Mouse (Mus musculus) midbrain, embryonic 12.5 days (tissue): ENCODE results near the gene Herc3. TPM values are rescaled to one million over a fixed set of nuclear protein-coding genes. Genes with fewer than 3 reads are reported as not detected.
"Not testable (repeated sequence)": the region's sequence is repeated elsewhere in the genome, so short reads cannot be mapped to it uniquely, and the experiment has no call there.

Experiments
- ATAC-seq: fragments of 200-750 bp; cut with Nextera tagmentation; 2 replicates; pipeline ENCODE4 v1.8.0; 2017; ENCODE audit warnings: low read depth, moderate TSS enrichment, moderate library complexity; ENCODE audit not compliant: low FRiP score
- H3K27ac ChIP-seq: fragments of 300-500 bp; sonication (generic); replicated peaks from 2 replicates; pipeline ENCODE4 v1.5.1; 2016; ENCODE audit warnings: mild to moderate bottlenecking
- H3K27me3 ChIP-seq: fragments of 300-500 bp; sonication (generic); 2 replicates; pipeline ENCODE4 v1.6.1; 2016; ENCODE audit warnings: mild to moderate bottlenecking
- H3K36me3 ChIP-seq: fragments of 300-500 bp; sonication (generic); 2 replicates; pipeline ENCODE4 v1.6.1; 2016
- H3K4me1 ChIP-seq: fragments of 300-500 bp; sonication (generic); 2 replicates; pipeline ENCODE4 v1.6.1; 2016
- H3K4me2 ChIP-seq: fragments of 300-500 bp; sonication (generic); replicated peaks from 2 replicates; pipeline ENCODE4 v1.6.1; 2016; ENCODE audit warnings: mild to moderate bottlenecking, moderate library complexity
- H3K4me3 ChIP-seq: fragments of 300-500 bp; sonication (generic); 2 replicates; pipeline ENCODE4 v1.5.1; 2016; ENCODE audit warnings: mild to moderate bottlenecking
- H3K9ac ChIP-seq: fragments of 300-500 bp; sonication (generic); replicated peaks from 2 replicates; pipeline ENCODE4 v1.6.1; 2016; ENCODE audit warnings: mild to moderate bottlenecking, moderate library complexity
- H3K9me3 ChIP-seq: fragments of 300-500 bp; sonication (generic); 2 replicates; pipeline ENCODE4 v1.6.1; 2016; ENCODE audit warnings: mild to moderate bottlenecking
- WGBS: fragments of 180-500 bp; shearing (Covaris S2); methylation state at CpG from one replicate; pipeline ENCODE4 v1.1.7; 2016; 5-methylcytosine and 5-hydroxymethylcytosine counted together
- polyA plus RNA-seq: library from polyadenylated mRNA; unstranded; fragments of >200 nt; fragmentation: Nextera tagmentation; extraction: Ambion mirVana; gene quantifications from 2 replicates; pipeline ENCODE4 v1.2.1, GENCODE M21; 2016

The Herc3 gene
- polyA plus RNA-seq, 1 experiment from 2014 or later: 15.9 TPM

GRCm38 (mm10) chr6:58862446-58862993, 31.3 kb downstream of the Herc3 start:
- 84% methylated on average over 9 of the region's 9 CpGs for WGBS
- H3K9ac ChIP-seq: no peak overlapping the region
- ATAC-seq: no peak

GRCm38 (mm10) chr6:58863631-58864235, 32.5 kb downstream of the Herc3 start:
- H3K27ac ChIP-seq: peak overlapping the region; percentile 35; the same call in 1 of the 2 replicates
- H3K4me1 ChIP-seq: 0 out of 2 replicates have a peak, but pooled peaks cover 9% of the 10 kb centered on the region
- H3K36me3 ChIP-seq: no peaks in the 10 kb centered on the region
- H3K4me3 ChIP-seq: no peak overlapping the region
- WGBS: 84% methylated on average over 4 of the region's 4 CpGs
- no peaks in the 10 kb centered on the region for H3K27me3 ChIP-seq
- no peak overlapping the region for H3K4me2 ChIP-seq
- no peak overlapping the region for H3K9ac ChIP-seq
- H3K9me3 ChIP-seq: no peaks in the 10 kb centered on the region
- peak; percentile 55 for ATAC-seq

More at GRCm38 (mm10) chr6:58862446-58862993, 31.3 kb downstream of the Herc3 start:
- no peaks in the 10 kb centered on the region for H3K27me3 ChIP-seq
- no peak overlapping the region for H3K4me3 ChIP-seq
- no peak overlapping the region for H3K4me2 ChIP-seq
- H3K4me1 ChIP-seq: 0 out of 2 replicates have a peak, but pooled peaks cover 9% of the 10 kb centered on the region
- H3K27ac ChIP-seq: no peak overlapping the region
- no peaks in the 10 kb centered on the region for H3K9me3 ChIP-seq
- no peaks in the 10 kb centered on the region for H3K36me3 ChIP-seq

GRCm38 (mm10) chr6:58867858-58868257, 36.6 kb downstream of the Herc3 start:
- not testable (repeated sequence) for H3K9me3 ChIP-seq, H3K4me1 ChIP-seq, H3K9ac ChIP-seq, H3K36me3 ChIP-seq, H3K27ac ChIP-seq, H3K27me3 ChIP-seq, H3K4me2 ChIP-seq, H3K4me3 ChIP-seq, ATAC-seq
- WGBS: 94% methylated on average over 6 of the region's 6 CpGs

GRCm38 (mm10) chr6:58879572-58879971, 48.3 kb downstream of the Herc3 start:
- Histone ChIP-seq H3K4me2 (no peak overlapping the region), H3K27me3 (no peaks in the 10 kb centered on the region), H3K9me3 (no peaks in the 10 kb centered on the region), H3K4me3 (no peak overlapping the region), H3K9ac (no peak overlapping the region), H3K27ac (no peak overlapping the region), H3K4me1 (no peaks in the 10 kb centered on the region), H3K36me3 (peaks cover 6% of the 10 kb centered on the region; the same call in 1 of the 2 replicates)
- peak; percentile 38; the same call in 1 of the 2 replicates for ATAC-seq
- 74% methylated on average over 4 of the region's 4 CpGs for WGBS

- 88% methylated on average over 9 of the region's 9 CpGs for WGBS
- no peak for ATAC-seq
- Histone ChIP-seq H3K27ac (no peak overlapping the region), H3K9ac (no peak overlapping the region), H3K4me3 (no peak overlapping the region), H3K4me1 (no peaks in the 10 kb centered on the region), H3K4me2 (no peak overlapping the region), H3K9me3 (no peaks in the 10 kb centered on the region), H3K36me3 (peaks cover 6% of the 10 kb centered on the region; the same call in 1 of the 2 replicates), H3K27me3 (no peaks in the 10 kb centered on the region)
Measured at GRCm38 (mm10) chr6:58879987-58880386, 48.7 kb downstream of the Herc3 start.

GRCm38 (mm10) chr6:58880861-58881260, 49.6 kb downstream of the Herc3 start:
- Histone ChIP-seq H3K4me2 (no peak overlapping the region), H3K27ac (no peak overlapping the region), H3K4me1 (no peaks in the 10 kb centered on the region)

GRCm38 (mm10) chr6:58881363-58881762, 50.1 kb downstream of the Herc3 start:
- no peaks in the 10 kb centered on the region for H3K27me3 ChIP-seq
- no peaks in the 10 kb centered on the region for H3K4me1 ChIP-seq
- 0 out of 2 replicates have a peak, but pooled peaks cover 6% of the 10 kb centered on the region for H3K36me3 ChIP-seq
- H3K9ac ChIP-seq: no peak overlapping the region
- no peaks in the 10 kb centered on the region for H3K9me3 ChIP-seq
- no peak overlapping the region for H3K27ac ChIP-seq
- ATAC-seq: no peak
- 90% methylated on average over 3 of the region's 3 CpGs for WGBS
- H3K4me3 ChIP-seq: no peak overlapping the region
- H3K4me2 ChIP-seq: no peak overlapping the region

More at GRCm38 (mm10) chr6:58880861-58881260, 49.6 kb downstream of the Herc3 start:
- H3K4me3 ChIP-seq: no peak overlapping the region
- 91% methylated on average over 5 of the region's 5 CpGs for WGBS
- H3K9ac ChIP-seq: no peak overlapping the region
- H3K9me3 ChIP-seq: no peaks in the 10 kb centered on the region
- 0 out of 2 replicates have a peak, but pooled peaks cover 6% of the 10 kb centered on the region for H3K36me3 ChIP-seq
- H3K27me3 ChIP-seq: no peaks in the 10 kb centered on the region
- no peak for ATAC-seq

- Histone ChIP-seq H3K4me1 (no peaks in the 10 kb centered on the region), H3K4me2 (no peak overlapping the region), H3K27ac (no peak overlapping the region), H3K36me3 (0 out of 2 replicates have a peak, but pooled peaks cover 6% of the 10 kb centered on the region), H3K27me3 (no peaks in the 10 kb centered on the region), H3K9me3 (no peaks in the 10 kb centered on the region), H3K9ac (no peak overlapping the region), H3K4me3 (no peak overlapping the region)
- no peak for ATAC-seq
- 80% methylated on average over 6 of the region's 6 CpGs for WGBS
Measured at GRCm38 (mm10) chr6:58882271-58882670, 51.0 kb downstream of the Herc3 start.

- no peak overlapping the region for H3K9ac ChIP-seq
- H3K4me3 ChIP-seq: no peak overlapping the region
- WGBS: 92% methylated on average over 3 of the region's 3 CpGs
- no peak overlapping the region for H3K27ac ChIP-seq
- no peaks in the 10 kb centered on the region for H3K27me3 ChIP-seq
- no peak for ATAC-seq
- H3K4me1 ChIP-seq: no peaks in the 10 kb centered on the region
- peaks cover 5% of the 10 kb centered on the region; the same call in 1 of the 2 replicates for H3K36me3 ChIP-seq
- H3K9me3 ChIP-seq: no peaks in the 10 kb centered on the region
- H3K4me2 ChIP-seq: no peak overlapping the region
Measured at GRCm38 (mm10) chr6:58889917-58890316, 58.7 kb downstream of the Herc3 start.

- Histone ChIP-seq H3K36me3 (peaks cover 12% of the 10 kb centered on the region; the same call in 1 of the 2 replicates), H3K9ac (no peak overlapping the region), H3K27ac (no peak overlapping the region), H3K27me3 (no peaks in the 10 kb centered on the region), H3K9me3 (no peaks in the 10 kb centered on the region), H3K4me3 (no peak overlapping the region), H3K4me1 (no peaks in the 10 kb centered on the region; the same call in 1 of the 2 replicates), H3K4me2 (no peak overlapping the region)
- 93% methylated on average over 6 of the region's 6 CpGs for WGBS
- ATAC-seq: no peak
Measured at GRCm38 (mm10) chr6:58893307-58893706, 62.0 kb downstream of the Herc3 start.

GRCm38 (mm10) chr6:58894994-58895393, 63.7 kb downstream of the Herc3 start:
- Histone ChIP-seq H3K4me3 (no peak overlapping the region), H3K9ac (no peak overlapping the region), H3K36me3 (0 out of 2 replicates have a peak, but pooled peaks cover 7% of the 10 kb centered on the region), H3K4me2 (no peak overlapping the region), H3K27ac (no peak overlapping the region), H3K4me1 (no peaks in the 10 kb centered on the region; the same call in 1 of the 2 replicates), H3K9me3 (no peaks in the 10 kb centered on the region), H3K27me3 (no peaks in the 10 kb centered on the region)
- no peak for ATAC-seq
- WGBS: 92% methylated on average over 4 of the region's 4 CpGs

- Histone ChIP-seq H3K27ac (no peak overlapping the region), H3K27me3 (no peaks in the 10 kb centered on the region), H3K9me3 (no peaks in the 10 kb centered on the region), H3K9ac (no peak overlapping the region), H3K4me2 (no peak overlapping the region), H3K4me3 (no peak overlapping the region), H3K4me1 (no peaks in the 10 kb centered on the region; the same call in 1 of the 2 replicates), H3K36me3 (0 out of 2 replicates have a peak, but pooled peaks cover 7% of the 10 kb centered on the region)
- no peak for ATAC-seq
- 90% methylated on average over 3 of the region's 3 CpGs for WGBS
Measured at GRCm38 (mm10) chr6:58896648-58897047, 65.4 kb downstream of the Herc3 start.
